11 mouse cellular contexts compared by ENCODE assay signal in genomic region chr5:139418633-139419032, GRCm38 (mm10). TPM values are rescaled to one million over a fixed set of nuclear protein-coding genes. Genes with fewer than 3 reads are reported as not detected.
DNase-seq lines count a peak whose midpoint lies in the region; ATAC-seq and TF ChIP-seq lines count a peak whose summit lies in the region.
"Had no signal": no experiment of that assay in that cellular context is flagged by ENCODE, and none has a peak within 500 bp of the region (broad histone marks: within the 10 kb centered on the region; RNA-seq: fewer than 3 reads in every experiment).

No protein-coding gene starts in this region.

- H3K9me3 ChIP-seq in heart, embryonic 13.5 days = no peaks in the 10 kb centered on the region; the same call in 1 of the 2 replicates
- H3K9me3 ChIP-seq in hindbrain, postnatal 0 days (ENCODE audit: low read length) = no peaks in the 10 kb centered on the region
- no peaks in the 10 kb centered on the region for H3K9me3 ChIP-seq in neural tube, embryonic 15.5 days (replicated peaks)
- H3K9me3 ChIP-seq in kidney, embryonic 15.5 days (replicated peaks) = no peaks in the 10 kb centered on the region

- H3K27me3 ChIP-seq in heart, embryonic 13.5 days (replicated peaks) = peaks cover 77% of the 10 kb centered on the region
- no peaks in the 10 kb centered on the region for H3K27me3 ChIP-seq in hindbrain, postnatal 0 days (ENCODE audit: insufficient read depth, low read length)
- no peaks in the 10 kb centered on the region for H3K27me3 ChIP-seq in neural tube, embryonic 15.5 days (replicated peaks)
- H3K27me3 ChIP-seq in kidney, embryonic 15.5 days = no peaks in the 10 kb centered on the region

- no peak overlapping the region for H3K4me3 ChIP-seq in heart, embryonic 13.5 days
- H3K4me3 ChIP-seq in hindbrain, postnatal 0 days (ENCODE audit: low read length) = no peak overlapping the region
- no peak overlapping the region for H3K4me3 ChIP-seq in neural tube, embryonic 15.5 days (replicated peaks)
- no peak overlapping the region for H3K4me3 ChIP-seq in kidney, embryonic 15.5 days (replicated peaks)

- TF ChIP-seq CTCF in hindbrain, postnatal 0 days (IDR thresholded peaks at IDR 0.05; ENCODE audit: low read depth) = no peak

- WGBS in heart, embryonic 13.5 days = 14% methylated on average over 3 of the region's 3 CpGs
- 9% methylated on average over 3 of the region's 3 CpGs for WGBS in hindbrain, postnatal 0 days
- WGBS in neural tube, embryonic 15.5 days = 9% methylated on average over 3 of the region's 3 CpGs
- WGBS in kidney, embryonic 15.5 days = 18% methylated on average over 3 of the region's 3 CpGs

- DNase-seq in heart, postnatal 10 days = no peak
- peak; percentile 40 for DNase-seq in embryo, embryonic 9.5 days (ENCODE audit: extremely low spot score)
- peak; percentile 81 for DNase-seq in hindbrain, postnatal 0 days (ENCODE audit: low spot score)
- no peak for DNase-seq in layer of hippocampus, adult 9-11 months
- DNase-seq in spleen, postnatal 14 days (ENCODE audit: low spot score in 2 of 2) = no peak
- DNase-seq: B cell, adult 2 months; cerebellum, adult 9-11 months; gastrocnemius, postnatal 14 days had no signal

- peak overlapping the region; percentile 44; the same call in 1 of the 2 replicates for H3K9ac ChIP-seq in heart, embryonic 13.5 days
- H3K9ac ChIP-seq in hindbrain, postnatal 0 days (replicated peaks; ENCODE audit: low read length) = no peak overlapping the region
- no peak overlapping the region for H3K9ac ChIP-seq in neural tube, embryonic 15.5 days (replicated peaks)
- H3K9ac ChIP-seq in kidney, embryonic 15.5 days = no peak overlapping the region

- peak overlapping the region; percentile 46 for H3K27ac ChIP-seq in heart, embryonic 13.5 days (replicated peaks)
- H3K27ac ChIP-seq in hindbrain, postnatal 0 days = peak overlapping the region; percentile 68
- H3K27ac ChIP-seq in neural tube, embryonic 15.5 days (replicated peaks) = peak overlapping the region; percentile 66
- no peak overlapping the region for H3K27ac ChIP-seq in kidney, embryonic 15.5 days

- peak overlapping the region; percentile 1 for H3K4me2 ChIP-seq in heart, embryonic 13.5 days
- no peak overlapping the region for H3K4me2 ChIP-seq in hindbrain, postnatal 0 days (ENCODE audit: low read depth, low read length)
- H3K4me2 ChIP-seq in neural tube, embryonic 15.5 days = no peak overlapping the region
- H3K4me2 ChIP-seq in kidney, embryonic 15.5 days = no peak overlapping the region

- intact Hi-C loops in heart, postnatal 10 days (cut with DNase I) = no loop called here

- peaks cover 7% of the 10 kb centered on the region; the same call in 1 of the 2 replicates for H3K36me3 ChIP-seq in heart, embryonic 13.5 days
- H3K36me3 ChIP-seq in hindbrain, postnatal 0 days (ENCODE audit: insufficient read depth, low read length) = no peaks in the 10 kb centered on the region
- H3K36me3 ChIP-seq in neural tube, embryonic 15.5 days = no peaks in the 10 kb centered on the region
- H3K36me3 ChIP-seq in kidney, embryonic 15.5 days = 0 out of 2 replicates have a peak, but pooled peaks cover 5% of the 10 kb centered on the region

- H3K4me1 ChIP-seq in heart, embryonic 13.5 days = peaks cover 38% of the 10 kb centered on the region
- peaks cover 27% of the 10 kb centered on the region for H3K4me1 ChIP-seq in hindbrain, postnatal 0 days (ENCODE audit: insufficient read depth, low read length)
- H3K4me1 ChIP-seq in neural tube, embryonic 15.5 days = peaks cover 39% of the 10 kb centered on the region
- peaks cover 29% of the 10 kb centered on the region for H3K4me1 ChIP-seq in kidney, embryonic 15.5 days

- peak; percentile 14; the same call in 1 of the 2 replicates for ATAC-seq in heart, embryonic 13.5 days (ENCODE audit: extremely low read depth, insufficient number of reproducible peaks, low FRiP score, low TSS enrichment)
- peak; percentile 71; the same call in 1 of the 2 replicates for ATAC-seq in hindbrain, postnatal 0 days
- ATAC-seq in neural tube, embryonic 15.5 days (ENCODE audit: low FRiP score) = peak; percentile 39; the same call in 1 of the 2 replicates
- no peak for ATAC-seq in kidney, embryonic 15.5 days (replicated peaks; ENCODE audit: low FRiP score)

RNA-seq across cellular contexts. Expression of gene Gper1, which starts 4.3 kb away (rescaled TPM):
- 0.90 and 1.2 TPM in 2 replicates for polyA plus RNA-seq in heart, embryonic 13.5 days (2015; fragmentation: Nextera tagmentation; extraction: Ambion mirVana)
- total RNA-seq in heart, postnatal 10 days (2021) = 1 to 10 TPM; 2.5 to 2.6 TPM
- 5.8 and 9.6 TPM in 2 replicates for total RNA-seq in hindbrain, postnatal 0 days (2014; rRNA removed)
- polyA plus RNA-seq in hindbrain, postnatal 0 days (2015; fragmentation: Nextera tagmentation; extraction: Ambion mirVana) = 5.6 and 6.2 TPM in 2 replicates
- 7.8 and 9.6 TPM in 2 replicates for polyA plus RNA-seq in neural tube, embryonic 15.5 days (2015; fragmentation: Nextera tagmentation; extraction: Ambion mirVana)
- polyA plus RNA-seq in kidney, embryonic 15.5 days (2015; fragmentation: Nextera tagmentation; extraction: Ambion mirVana) = 5.1 and 5.7 TPM in 2 replicates

RNA-seq across cellular contexts. Expression of gene C130050O18Rik, which starts 13.6 kb away (rescaled TPM):
- polyA plus RNA-seq in heart, embryonic 13.5 days (2015; fragmentation: Nextera tagmentation; extraction: Ambion mirVana) = 0.24 and 0.34 TPM in 2 replicates
- under 1 TPM; 0.74 to 0.93 TPM for total RNA-seq in heart, postnatal 10 days (2021)
- 1.1 TPM in 1 of 2 replicates, not detected in the other for total RNA-seq in hindbrain, postnatal 0 days (2014; rRNA removed)
- polyA plus RNA-seq in hindbrain, postnatal 0 days (2015; fragmentation: Nextera tagmentation; extraction: Ambion mirVana) = 0.34 TPM in 1 of 2 replicates, not detected in the other
- polyA plus RNA-seq in neural tube, embryonic 15.5 days (2015; fragmentation: Nextera tagmentation; extraction: Ambion mirVana) = 0.47 and 0.64 TPM in 2 replicates
- polyA plus RNA-seq in kidney, embryonic 15.5 days (2015; fragmentation: Nextera tagmentation; extraction: Ambion mirVana) = 0.60 and 1.2 TPM in 2 replicates

RNA-seq across cellular contexts. Expression of gene Gpr146, which starts 41.1 kb away (rescaled TPM):
- polyA plus RNA-seq in heart, embryonic 13.5 days (2015; fragmentation: Nextera tagmentation; extraction: Ambion mirVana) = 7.0 and 8.8 TPM in 2 replicates
- 10 to 100 TPM; 33.7 to 37.2 TPM for total RNA-seq in heart, postnatal 10 days (2021)
- total RNA-seq in hindbrain, postnatal 0 days (2014; rRNA removed) = 8.1 and 10.1 TPM in 2 replicates
- polyA plus RNA-seq in hindbrain, postnatal 0 days (2015; fragmentation: Nextera tagmentation; extraction: Ambion mirVana) = 3.7 and 4.4 TPM in 2 replicates
- 2.6 and 3.0 TPM in 2 replicates for polyA plus RNA-seq in neural tube, embryonic 15.5 days (2015; fragmentation: Nextera tagmentation; extraction: Ambion mirVana)
- polyA plus RNA-seq in kidney, embryonic 15.5 days (2015; fragmentation: Nextera tagmentation; extraction: Ambion mirVana) = 4.1 and 5.4 TPM in 2 replicates

RNA-seq across cellular contexts. Expression of gene 3110082I17Rik, which starts 41.7 kb away (rescaled TPM):
- polyA plus RNA-seq in heart, embryonic 13.5 days (2015; fragmentation: Nextera tagmentation; extraction: Ambion mirVana) = 21.4 and 22.4 TPM in 2 replicates
- total RNA-seq in heart, postnatal 10 days (2021) = 1 to 10 TPM; 9.9 to 10.0 TPM
- 6.1 and 12.8 TPM in 2 replicates for total RNA-seq in hindbrain, postnatal 0 days (2014; rRNA removed)
- polyA plus RNA-seq in hindbrain, postnatal 0 days (2015; fragmentation: Nextera tagmentation; extraction: Ambion mirVana) = 17.1 and 18.2 TPM in 2 replicates
- 15.7 and 22.7 TPM in 2 replicates for polyA plus RNA-seq in neural tube, embryonic 15.5 days (2015; fragmentation: Nextera tagmentation; extraction: Ambion mirVana)
- polyA plus RNA-seq in kidney, embryonic 15.5 days (2015; fragmentation: Nextera tagmentation; extraction: Ambion mirVana) = 39.9 and 43.3 TPM in 2 replicates

Comparison
In these comparisons a context has a peak if more than half of its experiments do, and no peak if none do; other contexts are left out.
1. DNase-seq: peak in embryo, embryonic 9.5 days (single experiment) and hindbrain, postnatal 0 days (single experiment); none in heart, postnatal 10 days (0 of 2), layer of hippocampus, adult 9-11 months (single experiment) and spleen, postnatal 14 days (0 of 2).